Mouse (Mus musculus): ENCODE results near the gene Rnd1. TPM values are rescaled to one million over a fixed set of nuclear protein-coding genes. Genes with fewer than 3 reads are reported as not detected.
A peak's percentile ranks its signal among the peaks of the same experiment; 100 is the strongest.

Rnd1 gene
- total RNA-seq (2015; ENCODE audit: low replicate concordance) (0.36 TPM in 1 of 2 replicates, not detected in the other), total RNA-seq (2017; ENCODE audit: low replicate concordance) (not detected in 2 replicates)

DNA sequence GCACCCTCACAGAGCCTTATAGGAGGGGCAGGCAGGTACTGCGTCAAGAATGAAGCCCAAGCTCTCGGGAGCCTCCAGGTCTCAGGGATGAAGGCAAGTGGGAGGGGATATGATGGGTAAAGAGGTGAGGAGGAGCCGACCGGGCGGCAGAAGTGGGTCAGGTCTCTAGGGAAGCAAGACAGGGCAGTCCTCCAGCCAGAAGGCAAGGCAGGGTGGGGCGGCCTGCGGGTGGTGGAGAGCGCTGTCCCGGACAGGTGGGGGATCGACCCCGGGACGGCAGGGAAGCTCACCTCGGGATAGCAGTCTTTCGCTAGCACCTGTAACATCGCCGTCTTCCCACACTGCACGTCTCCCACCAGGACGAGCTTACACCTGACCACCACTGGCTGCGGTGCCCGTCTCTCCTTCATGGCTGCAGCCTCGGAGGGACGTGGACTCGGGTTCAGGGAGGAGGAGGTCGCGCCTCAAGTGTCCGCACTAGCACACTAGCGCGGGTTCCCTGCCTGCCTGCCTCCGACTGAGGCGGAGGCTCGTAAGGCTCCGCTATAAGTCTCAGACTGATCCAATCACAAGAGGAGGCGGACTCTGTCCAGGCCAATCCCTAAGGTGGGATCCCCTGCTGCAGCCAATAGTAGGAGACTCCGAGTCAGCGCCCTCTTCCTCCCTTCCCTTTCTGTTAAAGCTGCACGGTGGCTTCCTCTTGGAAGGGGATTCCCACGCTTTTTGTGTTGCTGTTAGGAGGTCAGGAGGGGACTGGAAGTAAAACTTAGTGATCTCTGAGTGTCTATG lies at the start of gene Rnd1:
Rnd1 (minus strand) TSS at position 522 of the 789 bp plus-strand sequence.
- ATAC-seq (replicated peaks; ENCODE audit: low FRiP score, poor library complexity, severe bottlenecking) = peak; percentile 62; the same call in 1 of the 2 replicates

DNA sequence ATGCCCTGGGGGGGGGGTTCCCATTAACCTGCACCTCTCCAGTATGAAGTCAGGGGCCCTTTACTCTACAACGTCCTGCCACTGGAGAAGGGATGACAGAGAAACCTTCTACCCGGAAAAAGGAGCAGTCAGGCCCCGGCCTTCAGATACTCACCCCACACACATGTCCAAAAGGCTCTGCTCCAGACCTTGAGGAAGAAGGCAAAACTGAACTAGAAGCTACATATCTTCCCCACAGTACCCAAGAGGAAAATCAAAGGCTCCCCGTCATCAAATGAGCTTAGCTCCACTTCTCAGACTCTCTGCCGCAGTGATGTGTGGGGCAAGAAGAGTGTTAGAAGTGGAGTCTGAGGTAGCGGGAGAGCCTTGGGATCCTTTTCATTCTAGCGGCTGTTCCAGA lies 49.5 kb upstream of the Rnd1 start:
- ATAC-seq (replicated peaks; ENCODE audit: low FRiP score, poor library complexity, severe bottlenecking) = no peak

DNA sequence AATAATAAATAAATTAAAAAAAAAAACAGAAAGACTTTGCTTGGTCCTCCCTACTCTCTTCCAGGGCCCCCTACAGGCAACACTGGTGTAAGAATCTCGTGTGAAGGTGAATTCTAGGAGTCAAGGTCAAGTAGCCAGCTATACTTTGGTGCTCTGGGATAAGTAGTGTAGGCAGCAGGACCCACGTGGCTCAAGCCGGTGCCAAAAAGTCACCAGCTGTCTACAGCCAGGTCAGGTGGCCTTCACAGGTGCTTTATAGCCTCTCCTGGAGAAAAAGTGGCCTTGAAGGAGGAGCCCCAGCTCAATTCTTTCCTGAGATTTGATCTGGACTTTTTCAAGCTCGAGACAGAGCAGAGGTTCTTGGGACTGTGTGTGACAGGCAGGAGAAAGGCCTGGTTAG lies 48.8 kb upstream of the Rnd1 start:
- no peak for ATAC-seq (replicated peaks; ENCODE audit: low FRiP score, poor library complexity, severe bottlenecking)

DNA sequence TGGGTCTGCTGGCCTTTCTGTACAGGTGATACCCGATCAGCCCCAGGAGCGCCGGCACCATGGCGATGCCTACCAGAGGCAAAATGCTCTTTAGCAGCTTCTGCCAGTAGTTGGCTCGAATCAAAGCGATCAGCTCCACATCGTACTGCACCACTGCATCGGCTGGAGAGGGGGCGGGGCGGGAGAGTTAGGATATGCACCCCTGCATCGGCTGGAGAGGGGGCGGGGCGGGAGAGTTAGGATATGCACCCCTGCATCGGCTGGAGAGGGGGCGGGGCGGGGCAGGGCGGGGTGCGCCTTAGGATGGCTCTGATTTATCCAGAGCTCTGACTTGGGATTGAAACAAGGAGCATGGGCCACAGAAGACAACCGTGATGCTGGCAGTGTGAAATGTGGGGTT lies 47.2 kb upstream of the Rnd1 start:
- ATAC-seq (replicated peaks; ENCODE audit: low FRiP score, poor library complexity, severe bottlenecking) = no peak

DNA sequence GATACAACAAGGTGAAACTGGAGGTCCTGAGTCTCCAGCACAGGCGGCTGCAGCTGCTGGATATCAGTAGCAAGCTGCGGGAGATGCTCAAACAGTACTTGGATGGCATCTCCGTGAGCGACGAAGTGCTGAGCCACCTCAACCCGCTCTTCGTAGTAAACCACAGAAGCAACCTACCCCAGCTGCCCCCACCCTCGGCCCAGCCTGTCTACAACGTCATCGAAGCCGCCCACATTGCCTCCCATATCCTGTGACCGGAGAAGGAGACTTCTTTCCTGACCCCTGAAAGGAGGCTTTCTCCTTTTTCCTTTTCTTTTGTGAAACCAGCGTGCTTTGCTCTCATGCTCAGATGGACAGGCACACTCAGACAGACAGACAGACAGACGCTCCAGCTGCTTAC lies 45.6 kb upstream of the Rnd1 start:
- ATAC-seq (replicated peaks; ENCODE audit: low FRiP score, poor library complexity, severe bottlenecking) = no peak

DNA sequence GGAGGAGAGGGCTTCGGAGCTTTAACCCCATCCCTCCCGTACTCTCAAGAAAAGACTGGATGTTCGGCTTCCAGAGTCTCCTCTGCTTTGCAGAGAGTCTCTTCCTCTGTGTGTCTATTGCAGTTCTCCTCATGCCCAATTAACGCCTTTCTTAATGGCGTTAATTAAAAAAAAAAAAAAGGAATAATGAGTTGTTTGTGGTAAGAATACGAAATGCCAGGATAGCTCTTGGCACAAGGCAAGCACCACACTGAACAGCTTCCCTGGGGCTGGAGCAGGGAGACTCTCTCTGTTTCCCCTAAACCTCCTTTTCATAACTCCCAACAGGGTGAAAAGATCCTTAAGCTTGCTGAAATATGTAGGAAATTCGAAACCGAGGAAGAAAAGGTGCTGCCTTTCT lies 44.9 kb upstream of the Rnd1 start:
- no peak for ATAC-seq (replicated peaks; ENCODE audit: low FRiP score, poor library complexity, severe bottlenecking)

DNA sequence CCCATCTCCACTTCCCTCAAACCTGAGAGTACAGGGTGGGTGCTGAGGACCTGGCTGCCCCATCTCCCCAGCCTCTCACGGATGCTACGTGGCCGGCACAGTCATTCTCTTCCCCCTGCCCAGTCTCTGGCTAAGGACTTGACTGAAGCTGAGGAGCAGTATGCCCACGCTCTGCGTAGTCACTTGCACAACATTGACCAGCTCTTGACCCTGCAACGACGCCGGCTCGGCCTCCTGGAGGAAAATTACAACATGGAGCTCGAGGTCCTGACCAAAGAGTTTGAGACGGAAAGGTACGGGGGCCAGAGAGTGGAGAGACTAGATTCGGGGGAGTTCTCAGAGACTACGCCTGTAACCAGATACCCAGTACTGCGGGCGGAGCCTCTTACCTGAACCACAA lies 40.0 kb upstream of the Rnd1 start:
- no peak for ATAC-seq (replicated peaks; ENCODE audit: low FRiP score, poor library complexity, severe bottlenecking)

DNA sequence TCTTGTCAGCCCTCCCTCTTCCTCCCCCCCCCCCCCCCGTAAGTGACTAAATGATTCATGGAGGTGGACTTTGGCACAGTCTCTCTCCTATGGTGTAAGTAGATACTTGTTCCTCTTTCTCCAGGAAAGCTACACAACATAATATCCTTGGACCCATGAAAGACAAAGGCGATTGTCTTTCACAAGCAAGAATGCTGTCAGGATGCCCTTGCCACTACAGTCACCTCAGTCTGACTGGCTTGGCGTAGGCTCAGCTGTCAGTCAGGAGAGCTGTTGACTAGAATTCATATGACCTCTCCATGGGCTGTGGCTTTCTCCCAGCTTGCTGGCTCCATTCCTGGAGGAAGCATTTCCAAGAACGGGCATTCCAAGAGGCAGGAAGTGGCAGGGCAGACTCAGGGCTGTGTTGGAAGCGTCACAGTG lies 37.0 kb upstream of the Rnd1 start:
- ATAC-seq (replicated peaks; ENCODE audit: low FRiP score, poor library complexity, severe bottlenecking) = no peak

DNA sequence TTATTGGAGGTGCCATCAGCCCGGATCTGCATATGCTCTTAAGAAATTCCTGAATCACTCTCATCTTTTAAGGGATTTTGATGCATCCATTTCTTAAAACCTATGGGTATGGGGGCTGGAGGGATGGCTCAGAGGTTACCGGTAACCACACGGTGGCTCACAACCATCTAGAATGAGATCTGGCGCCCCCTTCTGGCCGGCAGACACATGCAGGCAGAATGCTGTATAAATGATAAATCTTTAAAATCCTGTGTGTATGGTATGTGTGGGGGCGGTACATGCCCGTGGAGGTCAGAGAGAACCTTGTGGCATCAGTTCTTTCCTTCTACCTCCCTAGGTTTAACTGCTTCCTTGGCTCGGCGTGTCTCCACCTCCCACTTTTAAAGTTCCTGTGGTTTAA lies 33.2 kb upstream of the Rnd1 start:
- peak; percentile 59; the same call in 1 of the 2 replicates for ATAC-seq (replicated peaks; ENCODE audit: low FRiP score, poor library complexity, severe bottlenecking)

DNA sequence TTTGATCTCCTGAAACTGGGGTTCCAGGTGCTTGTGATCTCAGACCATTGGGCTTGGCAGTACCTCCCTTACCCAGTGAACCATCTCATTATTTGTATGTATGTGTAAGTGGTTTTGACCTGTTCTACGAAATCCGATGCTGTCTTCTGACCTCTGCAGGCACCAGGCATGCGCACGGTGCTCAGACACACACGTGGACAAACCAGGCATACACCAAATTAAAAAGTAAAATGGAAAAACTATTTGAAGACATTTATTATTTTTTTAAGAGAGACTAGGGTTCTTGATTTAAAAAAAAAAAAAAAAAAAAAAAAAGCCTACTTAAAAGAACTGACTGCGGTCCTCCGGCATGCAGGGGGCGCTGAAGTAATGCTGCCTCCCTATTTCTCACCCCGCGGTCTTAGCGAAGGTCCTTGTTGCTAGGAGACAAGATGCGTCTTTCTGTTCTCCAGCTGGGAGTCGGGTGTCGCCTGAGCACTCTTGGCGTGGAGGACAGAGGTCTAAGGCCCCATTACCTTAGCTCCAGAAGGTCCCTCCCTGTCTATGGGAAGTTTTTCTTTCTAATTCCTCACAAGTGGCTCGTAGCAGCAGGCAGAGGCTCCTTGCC lies 30.6 kb upstream of the Rnd1 start, which contains the start of gene Ccdc65:
Ccdc65 (plus strand) TSS at position 442 of the 607 bp plus-strand sequence.
- no peak; the same call in 1 of the 2 replicates for ATAC-seq (replicated peaks; ENCODE audit: low FRiP score, poor library complexity, severe bottlenecking)

DNA sequence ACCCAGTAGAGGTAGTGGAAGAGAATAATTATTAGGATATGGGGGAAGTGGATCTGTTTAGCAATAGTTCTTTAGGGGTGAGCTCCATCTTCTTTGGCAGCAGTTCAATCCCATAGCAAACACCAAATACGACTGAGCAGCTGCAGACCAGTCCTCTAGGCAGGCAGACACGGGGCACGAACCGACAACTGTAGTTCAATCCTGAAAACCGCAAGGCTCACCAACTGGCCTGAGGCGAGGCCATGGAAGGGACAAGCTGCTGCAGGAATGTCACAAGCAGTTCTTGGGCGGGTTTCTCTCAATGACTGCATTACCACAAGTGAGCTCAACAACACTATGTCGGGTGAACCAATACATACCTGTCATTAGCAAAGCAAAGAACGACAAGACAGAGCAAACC lies 27.1 kb upstream of the Rnd1 start:
- ATAC-seq (replicated peaks; ENCODE audit: low FRiP score, poor library complexity, severe bottlenecking) = no peak

DNA sequence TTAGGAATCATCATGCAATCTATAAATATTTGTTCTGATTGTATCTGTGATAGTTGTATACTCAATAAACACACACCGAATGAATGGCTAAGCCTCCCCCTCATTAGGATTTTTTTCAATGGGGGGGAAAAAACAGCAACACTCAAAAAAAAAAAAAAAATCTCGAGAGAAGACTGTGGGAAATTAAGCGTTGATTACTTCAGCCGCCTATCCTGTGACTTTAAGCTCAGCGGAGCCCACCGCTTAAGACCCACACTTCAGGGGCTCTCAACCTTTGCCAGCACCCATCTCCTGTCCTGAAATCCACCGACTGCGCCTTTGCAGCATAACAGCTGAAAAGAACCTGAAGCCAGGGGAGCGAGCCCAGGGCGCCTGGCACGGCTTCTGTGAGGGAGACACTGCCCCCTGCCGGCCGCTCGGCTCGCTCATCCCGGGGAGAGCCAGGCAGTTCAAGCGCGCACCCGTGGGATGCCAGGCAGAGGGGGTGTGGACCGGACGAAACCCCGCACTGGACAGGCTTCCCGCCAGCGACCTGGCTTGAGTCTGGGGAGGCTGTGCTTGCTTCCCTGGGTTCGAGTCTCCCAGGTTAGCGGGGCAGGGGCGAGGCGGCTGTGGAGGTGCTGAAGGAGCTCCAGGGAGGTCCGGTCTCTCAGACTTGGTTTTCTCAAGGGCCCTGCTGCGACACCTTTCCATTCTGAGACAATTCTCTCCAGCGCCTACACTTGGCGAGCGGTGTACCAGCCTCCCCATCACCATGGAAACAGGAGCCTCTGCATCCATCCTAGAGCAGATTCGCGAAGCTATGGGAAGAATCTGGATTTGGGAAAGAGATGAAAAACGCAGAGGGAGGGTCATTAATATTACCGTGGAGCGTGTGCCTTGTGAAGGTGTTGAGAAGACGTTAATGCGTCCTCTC lies 22.2 kb upstream of the Rnd1 start:
- peak; percentile 88 for ATAC-seq (replicated peaks; ENCODE audit: low FRiP score, poor library complexity, severe bottlenecking)

DNA sequence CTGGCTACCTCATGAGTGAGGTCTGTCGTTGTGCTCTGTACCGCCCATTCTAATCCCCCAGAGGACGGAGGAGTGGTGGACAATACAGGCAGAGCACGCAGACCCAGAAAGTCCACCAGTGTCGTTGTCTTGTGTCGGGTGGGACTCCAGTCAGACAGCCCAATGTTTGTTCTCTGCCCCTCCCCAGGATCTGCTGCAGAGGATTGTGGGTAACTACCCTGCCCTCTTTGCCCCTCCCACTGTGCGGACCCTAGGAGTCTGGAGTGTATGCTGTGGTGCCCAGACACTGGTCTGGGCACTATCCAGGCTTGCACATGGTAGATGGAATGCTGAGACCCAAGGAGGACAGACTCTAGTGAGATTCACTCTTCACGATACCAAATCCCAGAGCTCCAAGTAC lies 19.0 kb upstream of the Rnd1 start:
- ATAC-seq (replicated peaks; ENCODE audit: low FRiP score, poor library complexity, severe bottlenecking) = no peak

DNA sequence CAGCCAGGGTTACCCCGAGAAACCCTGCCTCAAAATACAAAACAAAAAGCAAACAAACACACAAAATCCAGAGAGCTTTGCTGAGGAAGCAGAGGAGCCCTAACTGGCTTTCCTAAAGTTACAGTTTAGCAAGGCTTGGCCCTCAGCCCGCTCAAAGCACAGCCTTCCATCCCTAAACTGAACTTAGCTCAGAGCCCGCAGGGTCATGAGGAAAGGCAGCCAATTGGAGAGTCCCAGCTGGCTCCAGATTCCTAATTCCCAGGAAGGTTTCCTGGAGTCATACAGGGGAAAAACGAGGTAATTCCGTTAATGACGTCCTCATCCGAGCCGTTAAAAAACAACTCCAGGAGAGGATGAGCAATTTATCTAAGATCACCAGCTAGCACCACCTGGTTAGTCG lies 18.5 kb upstream of the Rnd1 start:
- ATAC-seq (replicated peaks; ENCODE audit: low FRiP score, poor library complexity, severe bottlenecking) = no peak

DNA sequence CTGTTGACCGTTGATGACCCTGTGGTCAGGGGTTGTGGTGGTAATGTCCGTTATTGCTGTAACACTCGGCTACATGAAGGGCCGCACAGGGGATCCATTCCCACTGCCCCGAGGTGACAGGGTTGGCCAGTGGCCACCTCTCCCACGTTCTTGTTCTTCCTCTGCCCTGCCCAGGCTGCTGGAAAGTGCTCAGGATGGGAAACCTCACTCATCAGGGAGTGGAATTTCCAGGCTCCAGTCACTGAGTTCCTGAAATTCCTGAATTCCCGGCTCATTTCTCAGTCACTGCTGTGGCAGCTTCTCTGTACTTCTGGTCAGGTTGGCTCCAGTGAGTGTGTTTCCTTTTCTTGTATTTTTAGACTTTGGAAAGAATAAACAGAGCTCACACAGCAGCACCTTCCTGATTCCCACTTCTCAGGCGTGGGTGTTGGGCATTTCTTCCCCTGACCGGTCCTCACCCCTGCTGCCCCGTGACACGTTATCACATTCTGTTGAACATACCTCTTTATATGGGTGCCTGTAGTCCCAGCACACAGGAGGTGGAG lies 15.0 kb upstream of the Rnd1 start:
- no peak for ATAC-seq (replicated peaks; ENCODE audit: low FRiP score, poor library complexity, severe bottlenecking)

DNA sequence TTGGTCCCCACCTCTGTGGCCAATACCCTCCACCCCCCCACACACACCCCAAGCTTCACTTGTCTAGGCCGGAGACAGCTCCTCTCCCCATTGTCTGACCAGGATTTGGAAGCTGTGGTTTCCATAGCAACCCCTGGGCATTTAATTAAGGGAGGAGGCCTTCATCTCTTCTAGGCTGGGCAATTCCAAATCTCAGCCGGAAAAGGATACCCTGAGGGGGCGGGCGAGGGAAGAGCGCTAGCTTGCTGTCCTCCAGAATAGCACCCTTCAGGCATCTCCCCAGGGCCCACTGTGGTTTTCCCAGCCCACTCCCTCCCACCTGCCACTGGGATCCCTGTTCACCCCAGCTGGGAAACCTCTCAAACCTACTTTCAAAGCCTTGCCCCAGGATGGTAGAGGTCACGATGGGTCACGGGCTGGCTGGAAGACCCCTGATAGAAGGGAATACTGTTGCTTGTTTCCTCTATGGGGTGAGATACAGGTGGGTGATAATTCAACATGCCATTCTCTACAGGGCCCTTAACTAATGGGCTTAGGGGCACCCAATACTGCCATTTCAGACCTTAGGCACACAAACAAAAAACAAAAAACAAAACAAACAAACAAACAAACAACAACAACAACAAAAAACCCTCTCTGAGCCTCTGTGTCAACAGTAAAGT lies 14.4 kb upstream of the Rnd1 start:
- ATAC-seq (replicated peaks; ENCODE audit: low FRiP score, poor library complexity, severe bottlenecking) = no peak

DNA sequence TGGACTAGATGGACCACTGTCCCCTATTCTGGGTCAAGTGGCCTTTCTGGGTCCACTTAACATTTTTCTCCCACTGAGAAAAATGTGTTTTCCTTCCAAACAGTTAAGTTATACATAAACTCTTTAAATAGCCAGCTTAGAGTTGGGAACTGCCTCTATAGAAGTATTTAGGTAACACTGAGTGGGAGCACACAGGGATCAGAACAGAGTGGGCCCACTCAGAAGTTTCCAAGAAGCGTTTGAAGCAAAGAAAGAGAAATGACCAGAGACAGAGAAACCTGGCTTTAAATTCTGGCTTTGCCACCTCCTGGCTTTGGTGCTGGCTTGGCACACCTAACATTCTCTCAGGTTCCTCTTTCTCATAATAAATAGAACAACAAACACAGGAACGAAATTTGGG lies 12.4 kb upstream of the Rnd1 start:
- ATAC-seq (replicated peaks; ENCODE audit: low FRiP score, poor library complexity, severe bottlenecking) = no peak

DNA sequence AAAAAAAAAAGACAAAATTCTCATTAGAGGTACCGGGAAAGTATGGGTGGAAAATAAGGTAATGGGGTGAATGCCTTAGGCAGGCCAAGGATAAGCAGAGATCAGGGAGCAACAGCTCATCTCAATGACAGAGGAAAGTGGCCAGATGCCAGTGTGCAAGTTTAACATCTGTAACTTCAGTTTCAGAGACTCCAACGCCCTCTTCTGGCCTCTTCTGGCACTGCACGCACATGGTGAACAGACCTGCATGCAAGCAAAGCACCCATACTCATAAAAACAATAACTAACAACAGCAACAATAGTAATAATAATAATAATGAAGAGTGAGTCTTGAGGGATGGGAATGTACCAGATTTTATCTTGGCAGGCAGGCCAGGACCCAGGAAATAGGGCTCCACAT lies 8.7 kb upstream of the Rnd1 start:
- no peak for ATAC-seq (replicated peaks; ENCODE audit: low FRiP score, poor library complexity, severe bottlenecking)

DNA sequence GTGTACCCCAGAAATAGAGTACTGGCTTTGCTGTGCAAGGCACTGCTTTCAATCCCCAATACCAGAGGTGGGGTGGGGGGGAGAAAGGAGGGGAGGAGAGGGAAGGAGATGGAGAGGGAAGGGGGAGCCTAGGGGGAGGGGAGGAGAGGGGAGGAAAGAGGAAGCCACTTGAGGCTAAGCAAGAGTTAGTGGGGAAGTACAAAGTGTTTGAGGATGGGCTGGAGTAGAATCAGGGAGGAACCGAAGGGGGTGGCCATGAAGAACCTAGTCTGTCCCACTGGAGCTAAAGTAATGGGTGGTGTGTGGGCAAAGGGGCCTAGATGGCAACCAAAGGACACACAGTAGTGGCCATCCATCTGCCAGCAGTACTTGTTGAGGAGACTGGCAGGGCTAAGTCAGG lies 6.5 kb upstream of the Rnd1 start:
- ATAC-seq (replicated peaks; ENCODE audit: low FRiP score, poor library complexity, severe bottlenecking) = no peak

DNA sequence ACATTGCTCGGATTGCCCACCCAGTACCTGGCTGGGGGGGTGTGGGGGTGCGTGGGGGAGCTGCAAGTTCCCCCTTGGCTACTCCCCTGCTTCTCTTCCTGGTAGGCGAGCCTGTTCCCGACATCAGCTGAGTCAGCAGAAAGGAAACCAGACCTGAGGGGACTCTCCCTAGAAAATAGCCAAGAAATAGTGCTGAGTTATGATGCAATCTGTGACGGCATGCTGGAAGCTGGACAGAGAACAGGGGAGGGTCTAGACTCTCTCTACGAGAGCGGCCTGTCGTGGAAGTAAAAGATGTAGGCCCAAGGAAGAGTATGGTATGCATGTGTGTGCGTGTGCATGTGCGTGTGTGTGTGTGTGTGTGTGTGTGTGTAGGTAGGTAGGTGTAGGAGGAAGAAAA lies 5.9 kb upstream of the Rnd1 start:
- ATAC-seq (replicated peaks; ENCODE audit: low FRiP score, poor library complexity, severe bottlenecking) = no peak

All from erythroid progenitor cell, adult 5-6 weeks (primary cell).